Mouse (Mus musculus): Measurements from ENCODE around the gene Etfa.

Gene Etfa

GRCm38 (mm10) chr9:55512027-55512543 is at the start of gene Etfa:
Etfa (minus strand) TSS chr9:55512243.
- DNase-seq (ENCODE audit: low read depth, low spot score) = peak; percentile 99

DNA sequence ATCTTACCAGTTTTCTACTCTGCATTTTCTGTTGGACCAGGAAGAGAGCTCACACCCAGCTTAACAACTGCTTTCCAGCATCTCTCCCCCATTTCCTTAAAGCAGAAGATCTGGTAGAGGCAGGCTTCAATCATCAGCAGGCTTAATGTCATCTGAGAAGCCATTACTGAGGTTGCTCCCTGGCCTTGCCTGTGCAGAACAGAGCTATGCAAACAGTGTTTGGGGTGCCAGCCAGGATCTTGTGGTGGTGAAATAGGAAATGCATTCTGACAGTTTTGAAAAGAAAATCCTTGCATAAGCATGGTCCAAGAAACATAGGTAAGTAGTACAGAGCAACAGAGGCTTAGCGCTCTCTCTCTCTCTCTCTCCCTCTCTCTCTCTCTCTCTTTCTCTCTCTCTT is 48.9 kb upstream of the Etfa start:
- no peak for DNase-seq (ENCODE audit: low read depth, low spot score)

DNA sequence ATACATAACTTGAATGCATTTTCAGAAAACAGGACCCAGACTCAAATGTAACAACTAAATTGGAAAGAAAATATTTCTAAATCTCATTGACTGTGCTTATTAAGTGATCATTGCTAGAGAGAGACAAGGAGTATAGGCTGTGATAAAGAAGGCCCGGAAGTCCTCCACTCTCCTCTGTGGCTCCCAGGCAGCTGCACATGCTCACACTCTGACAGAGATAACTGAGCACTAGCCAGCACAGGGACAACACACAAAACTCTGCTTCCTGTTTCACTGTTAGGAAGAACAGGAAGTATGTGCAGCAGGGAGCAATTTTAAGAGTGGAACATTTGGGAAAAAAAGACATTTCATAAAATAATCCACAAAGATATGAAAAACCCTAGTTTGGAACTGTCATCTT is 42.9 kb upstream of the Etfa start:
- no peak for DNase-seq (ENCODE audit: low read depth, low spot score)

- DNase-seq (ENCODE audit: low read depth, low spot score) = no peak
Observed at GRCm38 (mm10) chr9:55549302-55549890, 37.4 kb upstream of the Etfa start.

- DNase-seq (ENCODE audit: low read depth, low spot score) = no peak
Observed at GRCm38 (mm10) chr9:55548871-55549270, 36.8 kb upstream of the Etfa start.

DNA sequence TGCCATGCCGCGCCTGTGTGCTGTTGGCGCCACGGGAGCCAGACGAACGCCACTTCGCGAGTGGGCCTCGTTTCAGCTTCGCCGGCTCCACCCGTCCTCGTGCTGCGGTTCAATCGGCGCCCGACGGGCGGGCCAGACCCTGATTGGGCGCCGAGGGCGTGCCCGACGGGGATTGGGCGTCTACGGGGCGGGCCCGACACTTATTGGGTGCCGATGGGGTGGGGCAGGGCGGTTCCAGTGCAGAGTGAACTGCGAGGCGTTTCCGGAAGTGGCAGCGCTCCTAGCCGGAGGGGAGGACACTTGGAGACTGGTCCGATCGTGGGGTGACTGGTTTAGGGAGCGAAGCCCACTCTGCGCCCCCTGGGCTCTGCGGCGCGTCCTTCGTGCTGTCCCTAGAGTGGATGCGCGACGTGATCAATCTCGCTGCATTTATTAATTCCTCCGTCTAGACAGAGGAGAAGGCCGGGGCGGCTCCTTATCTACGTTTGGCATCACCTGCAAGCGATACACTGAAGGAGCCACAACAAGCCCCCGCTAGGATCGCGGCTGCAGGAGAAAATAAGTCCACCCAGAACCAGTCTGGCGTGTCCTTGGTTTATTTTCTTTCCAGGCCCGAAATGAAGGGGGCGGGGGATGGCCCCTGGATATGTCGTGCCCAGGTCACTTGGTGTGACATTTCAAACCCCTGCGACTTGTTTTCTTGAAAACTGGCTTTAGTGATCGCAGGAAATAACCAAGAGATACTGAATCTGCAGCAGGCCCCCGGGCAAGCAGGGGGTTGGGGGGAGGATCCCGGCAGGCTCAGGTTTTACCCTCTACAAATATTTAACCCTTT is 34.4 kb upstream of the Etfa start:
- DNase-seq (ENCODE audit: low read depth, low spot score) = peak; percentile 80

DNA sequence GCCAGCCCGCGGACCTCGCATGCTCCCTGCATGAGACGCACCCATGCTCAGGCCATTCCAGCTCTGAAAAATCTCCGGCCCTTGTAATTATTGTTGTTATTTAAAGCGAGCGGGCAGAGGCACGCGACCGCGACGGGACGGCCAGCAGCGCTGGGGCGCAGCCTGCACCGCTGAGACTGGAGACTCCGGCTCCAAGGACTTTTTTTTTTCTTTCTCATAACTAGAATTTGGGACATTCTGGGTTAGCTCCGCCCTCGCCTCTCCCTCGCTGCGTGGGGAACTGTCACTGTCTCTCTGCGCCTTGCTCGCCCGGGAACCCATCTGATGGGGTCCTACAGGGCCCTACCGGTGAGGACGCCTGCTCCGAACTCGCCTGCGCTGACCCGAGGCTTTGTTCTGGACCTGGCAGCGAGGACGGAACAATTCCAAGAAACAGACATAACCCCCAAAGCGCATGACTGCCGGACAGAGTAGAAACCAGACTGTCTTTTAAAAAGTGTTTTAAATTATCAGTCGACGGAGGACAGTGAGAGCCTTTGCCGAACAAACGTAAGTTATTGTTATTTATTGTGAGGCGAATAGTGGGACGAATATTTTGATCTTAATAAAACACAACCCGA is 33.6 kb upstream of the Etfa start:
- peak; percentile 37 for DNase-seq (ENCODE audit: low read depth, low spot score)

- peak; percentile 65 for DNase-seq (ENCODE audit: low read depth, low spot score)
Observed at GRCm38 (mm10) chr9:55544861-55545555, 33.0 kb upstream of the Etfa start.

GRCm38 (mm10) chr9:55543703-55544401 is 31.8 kb upstream of the Etfa start:
- peak; percentile 76 for DNase-seq (ENCODE audit: low read depth, low spot score)

GRCm38 (mm10) chr9:55543336-55543702 is 31.3 kb upstream of the Etfa start:
- DNase-seq (ENCODE audit: low read depth, low spot score) = peak; percentile 53

DNA sequence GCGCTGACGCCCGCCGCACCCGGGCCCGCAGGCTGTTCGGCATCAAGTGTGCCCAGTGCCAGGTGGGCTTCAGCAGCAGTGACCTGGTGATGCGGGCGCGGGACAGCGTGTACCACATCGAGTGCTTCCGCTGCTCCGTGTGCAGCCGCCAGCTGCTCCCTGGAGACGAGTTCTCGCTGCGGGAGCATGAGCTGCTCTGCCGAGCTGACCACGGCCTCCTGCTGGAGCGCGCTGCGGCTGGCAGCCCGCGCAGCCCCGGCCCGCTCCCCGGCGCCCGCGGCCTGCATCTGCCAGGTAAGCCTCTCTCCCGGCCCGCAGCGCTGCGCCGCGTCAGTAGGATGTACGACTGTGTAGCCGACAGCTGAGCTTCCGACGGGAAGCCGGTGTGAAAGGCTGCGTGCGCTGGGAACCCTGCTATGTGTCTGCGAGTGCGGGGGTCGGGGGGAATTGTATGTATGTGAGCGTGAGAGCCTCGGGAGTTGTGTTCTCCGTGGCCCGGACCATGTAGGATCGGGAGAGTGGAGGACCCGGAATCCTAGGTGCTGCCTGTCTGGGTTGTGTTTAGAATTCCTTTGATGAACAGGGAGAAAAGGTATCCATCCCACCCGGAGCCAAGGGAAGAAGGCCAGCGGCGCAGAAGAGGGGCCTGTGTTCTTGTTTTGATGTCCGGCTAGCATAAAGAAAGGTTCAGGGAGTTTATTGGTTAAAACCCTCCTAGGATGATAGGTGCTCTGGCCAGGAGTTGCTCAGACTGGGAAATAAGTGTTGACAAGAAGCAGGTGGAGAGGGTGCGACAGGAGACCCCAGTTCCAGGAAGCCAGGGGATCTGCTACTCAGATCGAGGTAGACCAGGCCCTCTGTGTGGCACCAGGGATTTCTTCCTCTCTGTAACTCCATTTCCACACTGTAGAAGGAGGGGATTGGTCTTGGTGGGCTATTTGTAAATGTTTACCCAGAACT is 30.6 kb upstream of the Etfa start:
- DNase-seq (ENCODE audit: low read depth, low spot score) = peak; percentile 60

- DNase-seq (ENCODE audit: low read depth, low spot score) = peak; percentile 50
Observed at GRCm38 (mm10) chr9:55541681-55542365, 29.8 kb upstream of the Etfa start.

GRCm38 (mm10) chr9:55540888-55541287 is 28.8 kb upstream of the Etfa start:
- peak; percentile 92 for DNase-seq (ENCODE audit: low read depth, low spot score)

DNA sequence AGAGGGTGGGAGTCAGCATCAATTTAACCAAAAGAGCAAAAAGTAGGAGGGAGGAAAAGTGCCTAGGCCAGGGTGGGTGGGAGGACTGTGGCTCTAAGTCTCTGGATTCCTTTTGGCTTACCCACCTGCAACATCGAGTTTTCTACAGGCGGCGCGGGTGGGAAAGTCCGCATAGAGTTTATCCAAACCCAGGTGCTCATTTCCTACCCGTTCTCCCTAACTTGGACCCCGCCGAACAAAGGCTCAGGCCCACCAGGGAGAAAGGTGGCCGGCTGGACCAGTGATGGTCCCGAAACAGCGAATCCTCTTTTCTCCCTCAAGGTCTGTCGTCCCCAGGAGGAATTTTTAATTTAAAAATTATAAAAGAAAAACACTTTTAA is 28.3 kb upstream of the Etfa start:
- no peak for DNase-seq (ENCODE audit: low read depth, low spot score)

DNA sequence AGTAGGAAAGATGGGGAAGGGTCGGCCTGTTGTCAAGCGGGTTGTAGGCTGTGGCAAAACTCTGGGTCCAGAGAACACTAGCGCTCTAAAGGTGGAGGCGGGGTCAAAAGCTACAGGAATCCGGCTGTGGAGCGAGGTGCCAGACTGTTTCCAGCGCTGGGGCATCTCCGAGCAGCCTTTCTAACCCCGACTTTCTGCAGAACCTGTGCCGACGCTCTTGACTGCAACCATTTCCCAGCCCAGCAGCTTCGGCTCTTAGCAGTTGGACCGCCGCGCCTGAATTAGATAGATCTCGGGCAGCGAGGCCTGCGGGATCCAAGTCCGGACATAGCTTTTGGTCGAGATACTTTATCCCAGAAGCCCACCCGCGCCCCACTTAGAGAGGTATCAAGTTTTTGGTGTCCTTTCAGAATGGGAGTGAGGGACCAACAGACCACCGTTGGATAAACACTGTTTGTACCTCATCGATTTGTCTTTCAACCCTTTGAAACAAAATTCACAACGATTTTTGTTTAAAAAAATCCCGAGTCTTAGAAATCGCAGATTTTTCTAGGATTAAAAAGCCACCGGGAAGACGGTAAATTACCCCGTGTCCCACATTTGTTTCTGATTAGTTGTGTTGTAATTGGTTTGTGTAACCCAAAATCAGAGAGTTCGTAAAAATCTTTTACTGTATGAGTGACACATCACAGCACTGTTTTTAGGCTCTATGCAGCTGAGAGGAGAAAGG is 27.8 kb upstream of the Etfa start:
- peak; percentile 52 for DNase-seq (ENCODE audit: low read depth, low spot score)

- no peak for DNase-seq (ENCODE audit: low read depth, low spot score)
Observed at GRCm38 (mm10) chr9:55539006-55539405, 27.0 kb upstream of the Etfa start.

DNA sequence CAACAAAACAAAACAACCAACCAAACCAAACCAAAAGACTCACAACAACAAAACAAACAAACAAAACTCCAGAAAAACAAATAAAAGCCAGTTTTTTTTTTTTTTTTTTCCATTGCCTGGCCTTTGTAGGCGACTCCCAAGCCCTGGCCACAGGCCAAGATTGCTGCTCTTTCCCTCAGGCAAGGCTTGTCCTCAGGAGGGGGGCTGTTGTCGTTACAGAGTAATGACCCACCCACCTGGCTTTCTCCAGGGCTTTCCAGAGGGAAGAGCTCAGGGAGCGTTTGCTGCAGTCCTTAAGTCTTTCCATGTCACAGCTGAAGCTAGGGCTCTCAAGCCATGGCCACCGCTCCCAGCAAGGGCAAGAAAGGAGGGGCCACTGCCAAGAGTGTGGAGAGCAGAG is 26.3 kb upstream of the Etfa start, which contains the start of gene Isl2:
Isl2 (plus strand) TSS at position 296 of the 400 bp plus-strand sequence.
- peak; percentile 53 for DNase-seq (ENCODE audit: low read depth, low spot score)

- DNase-seq (ENCODE audit: low read depth, low spot score) = peak; percentile 78
Observed at GRCm38 (mm10) chr9:55535907-55536306, 23.9 kb upstream of the Etfa start.

DNA sequence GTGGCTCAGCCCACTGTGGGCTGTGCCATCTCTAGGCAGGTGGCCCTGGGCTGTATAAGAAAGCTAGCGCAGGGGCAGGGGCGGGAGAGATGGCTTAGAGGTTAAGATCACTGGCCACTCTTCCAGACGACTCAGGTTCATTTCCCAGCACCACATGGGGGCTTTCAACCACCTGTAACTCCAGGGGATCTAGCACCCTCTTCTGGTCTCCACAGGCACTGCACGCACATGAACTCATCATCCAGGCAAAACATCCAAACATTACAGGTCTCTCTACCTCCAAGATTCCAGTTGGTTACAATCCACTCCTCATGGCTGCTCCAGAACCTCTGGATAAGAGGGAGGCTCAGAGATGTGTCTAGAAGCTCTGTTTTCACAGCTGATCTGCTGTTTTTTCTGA is 13.7 kb upstream of the Etfa start:
- peak; percentile 86 for DNase-seq (ENCODE audit: low read depth, low spot score)

All from ZHBTc4 (cell line).